Mouse (Mus musculus) heart, embryonic 11.5 days (tissue): ENCODE results near the gene Lkaaear1. TPM values are rescaled to one million over a fixed set of nuclear protein-coding genes. Genes with fewer than 3 reads are reported as not detected.
A peak's percentile ranks its signal among the peaks of the same experiment; 100 is the strongest.

Experiments used
- ATAC-seq: fragments of 200-750 bp; cut with Nextera tagmentation; replicated peaks from 2 replicates; pipeline ENCODE4 v1.8.0; 2017; ENCODE audit warnings: moderate library complexity; ENCODE audit not compliant: insufficient number of reproducible peaks, low FRiP score, low TSS enrichment
- H3K27ac ChIP-seq: fragments of 300-500 bp; sonication (generic); 2 replicates; pipeline ENCODE4 v1.5.1; 2014; ENCODE audit warnings: mild to moderate bottlenecking, low read depth, low read length
- H3K27me3 ChIP-seq: fragments of 300-500 bp; sonication (generic); 2 replicates; pipeline ENCODE4 v1.6.1; 2014; ENCODE audit warnings: mild to moderate bottlenecking, low read length, mixed read lengths; ENCODE audit not compliant: control insufficient read depth, insufficient read depth
- H3K36me3 ChIP-seq: fragments of 300-500 bp; sonication (generic); 2 replicates; pipeline ENCODE4 v1.6.1; 2014; ENCODE audit warnings: mild to moderate bottlenecking, low read length, moderate library complexity, mixed read lengths; ENCODE audit not compliant: control insufficient read depth, insufficient read depth
- H3K4me1 ChIP-seq: fragments of 300-500 bp; sonication (generic); 2 replicates; pipeline ENCODE4 v1.6.1; 2014; ENCODE audit warnings: low read length; ENCODE audit not compliant: control insufficient read depth, insufficient read depth
- H3K4me2 ChIP-seq: fragments of 300-500 bp; sonication (generic); 2 replicates; pipeline ENCODE4 v1.6.1; 2014; ENCODE audit warnings: mild to moderate bottlenecking, moderate library complexity
- H3K4me3 ChIP-seq: fragments of 300-500 bp; sonication (generic); 2 replicates; pipeline ENCODE4 v1.5.1; 2014; ENCODE audit warnings: low read depth, low read length
- H3K9ac ChIP-seq: fragments of 300-500 bp; sonication (generic); 2 replicates; pipeline ENCODE4 v1.6.1; 2014; ENCODE audit warnings: mild to moderate bottlenecking, low read depth, low read length, moderate library complexity
- H3K9me3 ChIP-seq: fragments of 300-500 bp; sonication (generic); replicated peaks from 2 replicates; pipeline ENCODE4 v1.6.1; 2016; ENCODE audit warnings: low read length; ENCODE audit not compliant: control insufficient read depth
- WGBS: fragments of 180-500 bp; shearing (Covaris S2); extraction: QIAGEN DNeasy Blood & Tissue Kit; methylation state at CpG from one replicate; pipeline ENCODE4 v1.1.7; 2014; ENCODE audit not compliant: insufficient replicate concordance; 5-methylcytosine and 5-hydroxymethylcytosine counted together
- polyA plus RNA-seq: library from polyadenylated mRNA; unstranded; fragments of >200 nt; fragmentation: Nextera tagmentation; extraction: Ambion mirVana; gene quantifications from 2 replicates; pipeline ENCODE4 v1.2.1, GENCODE M21; 2014

The Lkaaear1 gene
- polyA plus RNA-seq, 1 experiment from 2014 or later, result not detected

DNA sequence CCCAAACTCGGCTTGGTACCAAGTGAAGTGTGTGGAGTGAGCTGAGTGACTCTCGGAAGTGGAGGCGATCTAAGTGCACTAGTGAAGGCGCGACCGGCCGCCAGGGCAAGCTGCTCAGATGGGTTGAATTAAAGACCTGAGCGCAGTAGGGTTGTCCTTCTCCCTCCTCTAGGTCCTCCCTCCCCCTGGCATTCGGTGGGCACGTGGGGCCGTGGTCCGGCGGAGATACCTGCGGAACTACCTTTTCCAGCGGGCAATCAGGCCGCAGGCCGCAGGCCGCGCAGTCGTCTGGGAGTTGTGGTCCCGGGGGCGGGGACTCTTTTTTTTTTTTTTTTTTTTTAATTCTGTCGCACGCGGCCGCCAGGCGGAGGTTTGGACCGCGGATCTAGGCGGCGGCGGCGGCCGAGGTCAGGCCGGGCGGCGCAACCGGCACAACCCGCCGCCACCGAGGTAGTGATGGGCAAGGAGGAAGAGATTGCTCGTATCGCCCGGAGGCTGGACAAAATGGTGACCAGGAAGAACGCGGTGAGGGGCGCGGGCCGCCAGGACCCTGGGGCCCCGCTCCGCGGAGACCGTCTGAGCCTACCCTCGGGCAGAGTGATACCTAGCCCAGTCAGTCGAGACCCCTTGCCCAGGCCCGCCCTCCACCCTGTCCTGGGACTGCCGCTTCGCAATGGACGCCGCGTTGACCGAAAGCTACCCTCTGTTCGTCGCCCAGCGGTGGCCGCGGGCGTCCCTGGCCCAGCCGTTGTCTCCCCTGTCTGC is 18.1 kb downstream of the Lkaaear1 start, which contains the start of gene Tcea2:
Gene Tcea2 (plus strand): TSS at position 360 of the 765 bp plus-strand sequence.
- peak; percentile 28 for ATAC-seq
- peak within 1 kb of the TSS; percentile 97 for H3K4me2 ChIP-seq
- H3K4me1 ChIP-seq, result peaks cover 9% of the 10 kb centered on the region
- under 1% methylated on average over 69 of the region's 69 CpGs for WGBS
- peak within 1 kb of the TSS; percentile 70 for H3K27ac ChIP-seq
- no peaks in the 10 kb centered on the region for H3K9me3 ChIP-seq
- H3K36me3 ChIP-seq, result no peaks in the 10 kb centered on the region
- no peaks in the 10 kb centered on the region for H3K27me3 ChIP-seq
- H3K9ac ChIP-seq, result peak within 1 kb of the TSS; percentile 89
- H3K4me3 ChIP-seq, result peak within 1 kb of the TSS; percentile 70

DNA sequence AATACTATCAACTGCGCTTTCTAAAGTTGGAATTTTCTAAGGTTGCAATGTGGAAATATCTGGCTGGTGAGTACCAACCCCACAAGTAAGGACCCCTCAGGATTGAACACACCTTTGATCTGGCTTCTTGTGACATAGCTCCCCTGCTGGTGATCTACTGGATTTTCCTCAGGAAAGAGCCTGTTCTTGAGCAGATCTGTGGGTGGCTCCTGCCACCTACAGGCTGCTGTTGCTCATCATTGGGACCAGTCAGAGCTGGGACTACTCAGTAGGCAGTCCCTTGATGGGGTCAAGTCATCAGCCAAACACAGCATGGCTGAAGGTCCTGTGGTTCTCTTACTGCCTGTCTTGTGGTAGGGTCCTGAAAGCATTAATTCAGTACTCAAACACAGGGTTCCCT is 19.5 kb downstream of the Lkaaear1 start:
- H3K4me1 ChIP-seq, result peaks cover 9% of the 10 kb centered on the region
- H3K4me2 ChIP-seq, result no peak overlapping the region
- H3K27me3 ChIP-seq, result peaks cover 7% of the 10 kb centered on the region
- no peak overlapping the region for H3K4me3 ChIP-seq
- 24% methylated on average over 1 of the region's 1 CpGs for WGBS
- H3K27ac ChIP-seq, result no peak overlapping the region
- H3K9ac ChIP-seq, result no peak overlapping the region
- no peaks in the 10 kb centered on the region for H3K36me3 ChIP-seq
- ATAC-seq, result peak; percentile 69
- no peaks in the 10 kb centered on the region for H3K9me3 ChIP-seq

GRCm38 (mm10) chr2:181677755-181678098 is 20.5 kb downstream of the Lkaaear1 start:
- no peak overlapping the region for H3K27ac ChIP-seq
- no peaks in the 10 kb centered on the region for H3K9me3 ChIP-seq
- H3K36me3 ChIP-seq, result no peaks in the 10 kb centered on the region
- no peak for ATAC-seq
- no peak overlapping the region for H3K4me3 ChIP-seq
- peaks cover 9% of the 10 kb centered on the region for H3K4me1 ChIP-seq
- 26% methylated on average over 3 of the region's 3 CpGs for WGBS
- H3K4me2 ChIP-seq, result no peak overlapping the region
- peaks cover 16% of the 10 kb centered on the region for H3K27me3 ChIP-seq
- no peak overlapping the region for H3K9ac ChIP-seq

DNA sequence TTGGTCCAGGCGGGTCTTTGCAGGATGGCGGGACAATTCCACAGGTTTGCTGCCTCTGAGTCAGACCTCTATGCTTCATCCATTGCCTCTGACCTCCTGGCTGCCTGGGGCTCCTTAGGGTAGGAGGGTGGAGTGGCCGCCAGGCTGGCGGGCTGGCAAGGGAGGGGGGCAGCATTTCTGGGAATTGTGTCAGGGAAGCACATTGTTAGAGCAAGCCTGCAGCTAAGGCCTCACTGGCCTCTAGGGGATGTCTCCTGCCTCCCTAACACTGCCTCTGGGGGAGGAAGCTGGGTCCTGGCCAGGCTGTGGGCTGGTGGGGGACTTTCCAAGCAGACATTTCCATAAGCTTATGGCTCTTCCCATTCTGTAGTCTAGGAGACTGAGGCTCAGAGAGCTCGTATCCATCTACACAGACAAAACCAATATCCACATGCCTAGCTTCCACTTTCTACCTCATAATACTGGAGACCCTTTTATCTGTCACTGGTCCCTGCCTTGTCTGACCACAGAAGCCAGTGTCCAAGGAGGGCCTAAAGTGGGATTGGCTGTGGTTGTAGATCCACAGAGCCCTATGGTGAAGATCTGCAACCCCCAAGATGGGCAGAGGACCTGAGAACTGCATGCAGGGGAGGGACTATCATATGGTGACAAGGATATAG is 21.0 kb downstream of the Lkaaear1 start:
- no peak for ATAC-seq
- WGBS, result 54% methylated on average over 5 of the region's 5 CpGs
- H3K27me3 ChIP-seq, result peaks cover 21% of the 10 kb centered on the region

DNA sequence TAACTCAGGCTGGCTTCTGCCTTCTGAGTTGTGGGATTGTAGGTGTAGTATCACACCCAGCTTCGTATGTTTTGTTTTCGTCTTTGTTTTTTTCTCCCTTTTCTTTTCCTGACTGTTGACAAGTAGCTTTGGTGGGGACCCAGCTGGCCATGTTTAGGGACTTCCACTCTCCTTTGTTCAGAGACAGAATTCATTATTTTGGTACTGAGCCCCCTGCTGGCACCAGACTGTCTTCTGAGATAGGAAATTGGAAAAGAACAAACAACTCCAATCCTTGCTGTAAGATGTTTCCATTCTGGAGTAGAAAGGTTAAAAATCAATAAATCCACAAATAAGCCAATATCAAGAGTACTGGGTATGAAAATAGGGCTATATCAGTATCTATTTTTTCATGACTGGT is 21.8 kb downstream of the Lkaaear1 start:
- H3K4me2 ChIP-seq, result no peak overlapping the region
- H3K27me3 ChIP-seq, result peaks cover 29% of the 10 kb centered on the region
- peaks cover 9% of the 10 kb centered on the region for H3K4me1 ChIP-seq
- peak overlapping the region; percentile 50; the same call in 1 of the 2 replicates for H3K27ac ChIP-seq
- no peak for ATAC-seq
- no peaks in the 10 kb centered on the region for H3K36me3 ChIP-seq
- no peaks in the 10 kb centered on the region for H3K9me3 ChIP-seq
- no peak overlapping the region for H3K4me3 ChIP-seq
- 41% methylated on average over 2 of the region's 2 CpGs for WGBS
- no peak overlapping the region for H3K9ac ChIP-seq

More for the DNA sequence above, 21.0 kb downstream of the Lkaaear1 start:
- Histone ChIP-seq H3K4me1 (peaks cover 9% of the 10 kb centered on the region), H3K9me3 (no peaks in the 10 kb centered on the region), H3K4me3 (no peak overlapping the region), H3K27ac (0 out of 2 replicates have a peak overlapping the region, but pooled peaks have one; percentile 12), H3K4me2 (no peak overlapping the region), H3K36me3 (no peaks in the 10 kb centered on the region), H3K9ac (no peak overlapping the region)

DNA sequence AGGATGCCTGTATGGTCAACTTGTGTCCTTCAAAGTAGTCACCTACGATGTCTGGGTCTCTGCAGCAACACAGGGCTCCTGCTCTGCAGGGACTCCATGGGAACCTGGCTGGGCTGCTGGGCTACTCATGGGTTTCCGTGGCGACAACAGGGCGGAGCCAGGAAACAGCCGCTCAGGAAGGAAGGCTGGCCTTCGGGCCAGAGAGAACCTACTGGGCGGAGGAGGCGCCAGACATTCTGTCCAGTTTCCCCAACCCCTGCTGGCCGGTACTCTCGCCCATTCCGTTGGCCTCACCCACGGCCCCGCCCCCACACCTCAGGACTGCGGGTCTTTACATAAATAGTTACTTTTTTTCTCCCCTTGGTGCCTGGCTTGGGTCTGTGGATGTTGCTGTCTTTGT is 22.8 kb downstream of the Lkaaear1 start:
- peak overlapping the region; percentile 54 for H3K9ac ChIP-seq
- WGBS, result under 1% methylated on average over 14 of the region's 14 CpGs
- H3K27ac ChIP-seq, result 0 out of 2 replicates have a peak overlapping the region, but pooled peaks have one; percentile 22
- peaks cover 39% of the 10 kb centered on the region for H3K27me3 ChIP-seq
- H3K36me3 ChIP-seq, result no peaks in the 10 kb centered on the region
- 0 out of 2 replicates have a peak, but pooled peaks have one; percentile 8 for ATAC-seq
- H3K4me1 ChIP-seq, result peaks cover 9% of the 10 kb centered on the region
- H3K4me2 ChIP-seq, result peak overlapping the region; percentile 61
- no peak overlapping the region; the same call in 1 of the 2 replicates for H3K4me3 ChIP-seq
- H3K9me3 ChIP-seq, result no peaks in the 10 kb centered on the region

GRCm38 (mm10) chr2:181674934-181675333 is 23.3 kb downstream of the Lkaaear1 start:
- ATAC-seq, result no peak

DNA sequence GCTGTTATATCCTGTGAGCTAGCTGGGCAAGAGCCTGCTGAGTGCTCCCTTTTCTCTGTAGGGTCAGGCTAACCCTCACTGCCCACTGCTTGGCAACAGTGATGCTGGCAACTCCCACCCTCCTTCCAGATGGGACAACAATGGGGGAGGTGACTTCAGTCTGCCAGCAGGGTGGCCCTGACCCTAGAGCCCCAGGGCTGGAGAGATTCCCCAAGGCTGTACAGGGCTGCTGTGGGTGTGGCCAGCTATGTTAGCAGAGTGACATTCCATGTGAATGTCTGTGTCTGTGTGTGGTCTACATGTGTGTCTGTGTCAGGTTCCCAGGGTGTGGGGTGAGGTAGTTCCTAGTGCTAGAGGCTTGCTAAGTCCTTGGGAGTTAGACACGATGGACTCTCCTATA is 24.7 kb downstream of the Lkaaear1 start:
- H3K27me3 ChIP-seq, result peaks cover 58% of the 10 kb centered on the region
- no peak for ATAC-seq
- no peak overlapping the region for H3K4me2 ChIP-seq
- no peaks in the 10 kb centered on the region for H3K36me3 ChIP-seq
- H3K9ac ChIP-seq, result no peak overlapping the region
- H3K4me1 ChIP-seq, result peaks cover 14% of the 10 kb centered on the region
- WGBS, result 65% methylated on average over 1 of the region's 1 CpGs
- H3K4me3 ChIP-seq, result no peak overlapping the region
- H3K27ac ChIP-seq, result no peak overlapping the region
- no peaks in the 10 kb centered on the region for H3K9me3 ChIP-seq

More at GRCm38 (mm10) chr2:181674934-181675333, 23.3 kb downstream of the Lkaaear1 start:
- H3K4me1 ChIP-seq, result peaks cover 14% of the 10 kb centered on the region
- H3K4me2 ChIP-seq, result peak overlapping the region; percentile 61
- no peaks in the 10 kb centered on the region for H3K9me3 ChIP-seq
- H3K27me3 ChIP-seq, result peaks cover 44% of the 10 kb centered on the region
- WGBS, result 76% methylated on average over 4 of the region's 4 CpGs
- 0 out of 2 replicates have a peak overlapping the region, but pooled peaks have one; percentile 22 for H3K27ac ChIP-seq
- no peak overlapping the region for H3K4me3 ChIP-seq
- no peak overlapping the region for H3K9ac ChIP-seq
- H3K36me3 ChIP-seq, result no peaks in the 10 kb centered on the region
